Mouse (Mus musculus) MEL (cell line): ENCODE data around the gene Slc26a11. TPM values are rescaled to one million over a fixed set of nuclear protein-coding genes. Genes with fewer than 3 reads are reported as not detected.

Experiments
- DNase-seq: peaks from one replicate; pipeline ENCODE4 v3.0.0; 2011; ENCODE audit warnings: low read depth, low spot score
- H3K27ac ChIP-seq: 2 replicates; pipeline ENCODE4 v1.5.1; 2012; ENCODE audit warnings: low read depth, mild to moderate bottlenecking, control low read depth, low read length, moderate library complexity; ENCODE audit not compliant: control insufficient read depth
- H3K27me3 ChIP-seq, 2 experiments: fragments of 150-350 bp in 1 of 2; sonication (generic) in 1 of 2; 2 replicates each; pipeline ENCODE4 v1.6.1; 2012; ENCODE audit warnings: low read length in 2 of 2, mild to moderate bottlenecking in 2 of 2, improper control_type of control experiment in 1 of 2, moderate library complexity in 1 of 2; ENCODE audit not compliant: insufficient read depth in 2 of 2, control insufficient read depth in 1 of 2
- H3K36me3 ChIP-seq, 2 experiments: 2 replicates each; pipeline ENCODE4 v1.6.1; 2012 to 2014; ENCODE audit warnings: low read length in 2 of 2, improper control_type of control experiment in 1 of 2, inconsistent platforms in 1 of 2, mild to moderate bottlenecking in 1 of 2; ENCODE audit not compliant: insufficient read depth in 2 of 2, control insufficient read depth in 1 of 2
- H3K4me1 ChIP-seq, 2 experiments: fragments of 150-350 bp in 1 of 2; sonication (generic) in 1 of 2; 2 replicates each; pipeline ENCODE4 v1.6.1; 2012; ENCODE audit warnings: low read length in 2 of 2, improper control_type of control experiment in 1 of 2, mild to moderate bottlenecking in 1 of 2; ENCODE audit not compliant: insufficient read depth in 2 of 2, control insufficient read depth in 1 of 2
- H3K4me3 ChIP-seq, 2 experiments: fragments of 150-350 bp in 1 of 2; sonication (generic) in 1 of 2; 2 replicates each; pipeline ENCODE4 v1.5.1; 2012; ENCODE audit warnings: low read depth in 2 of 2, low read length in 2 of 2, mild to moderate bottlenecking in 2 of 2, moderate library complexity in 2 of 2, control low read depth in 1 of 2, improper control_type of control experiment in 1 of 2; ENCODE audit not compliant: control insufficient read depth in 1 of 2, insufficient read depth in 1 of 2
- H3K79me2 ChIP-seq: 2 replicates; pipeline ENCODE4 v1.6.1; 2012; ENCODE audit warnings: mild to moderate bottlenecking, low read length, moderate library complexity; ENCODE audit not compliant: control insufficient read depth, poor library complexity, insufficient read depth
- H3K9ac ChIP-seq: 2 replicates; pipeline ENCODE4 v1.6.1; 2012; ENCODE audit warnings: low read depth, mild to moderate bottlenecking, control low read depth, low read length, moderate library complexity; ENCODE audit not compliant: control insufficient read depth, poor library complexity, severe bottlenecking
- H3K9me3 ChIP-seq: fragments of 150-350 bp; sonication (generic); replicated peaks from 2 replicates; pipeline ENCODE4 v1.6.1; 2012; ENCODE audit warnings: mild to moderate bottlenecking, low read length, improper control_type of control experiment, moderate library complexity; ENCODE audit not compliant: insufficient read depth
- CTCF ChIP-seq, 3 experiments: IDR thresholded peaks in 2 of 3; conservative IDR thresholded peaks in 1 of 3; 2 replicates each; pipeline ENCODE4 v1.5.1; 2011 to 2012; ENCODE audit warnings: low read length in 3 of 3, low read depth in 2 of 3, mild to moderate bottlenecking in 2 of 3, improper control_type of control experiment in 1 of 3, inconsistent platforms in 1 of 3, mixed read lengths in 1 of 3, moderate library complexity in 1 of 3; ENCODE audit not compliant: control insufficient read depth in 1 of 3, insufficient read depth in 1 of 3, poor library complexity in 1 of 3, severe bottlenecking in 1 of 3
- E2F4 ChIP-seq: IDR thresholded peaks from 2 replicates; pipeline ENCODE4 v1.6.1; 2011; ENCODE audit warnings: low read depth, low read length, improper control_type of control experiment, borderline replicate concordance
- ELF1 ChIP-seq: IDR thresholded peaks from 2 replicates; pipeline ENCODE4 v1.6.1; 2014; ENCODE audit warnings: low read depth, mild to moderate bottlenecking, inconsistent platforms, low read length, improper control_type of control experiment, moderate library complexity
- ETS1 ChIP-seq: IDR thresholded peaks from 2 replicates; pipeline ENCODE4 v1.6.1; 2012; ENCODE audit warnings: low read depth, mild to moderate bottlenecking, inconsistent platforms, low read length, improper control_type of control experiment, moderate library complexity
- HCFC1 ChIP-seq: IDR thresholded peaks from 2 replicates; pipeline ENCODE4 v1.6.1; 2012; ENCODE audit warnings: low read depth, mild to moderate bottlenecking, inconsistent platforms, low read length, improper control_type of control experiment, moderate library complexity
- JUND ChIP-seq: IDR thresholded peaks from 2 replicates; pipeline ENCODE4 v1.6.1; 2011; ENCODE audit warnings: low read depth, mild to moderate bottlenecking, improper control_type of control experiment, low read length
- MAFK ChIP-seq: IDR thresholded peaks from 2 replicates; pipeline ENCODE4 v1.6.1; 2011; ENCODE audit warnings: low read depth, mild to moderate bottlenecking, low read length, improper control_type of control experiment, borderline replicate concordance
- MAZ ChIP-seq: IDR thresholded peaks from 2 replicates; pipeline ENCODE4 v1.6.1; 2012; ENCODE audit warnings: low read depth, mild to moderate bottlenecking, inconsistent platforms, low read length, improper control_type of control experiment
- MEF2A ChIP-seq: IDR thresholded peaks from 2 replicates; pipeline ENCODE4 v1.6.1; 2014; ENCODE audit warnings: low read depth, mild to moderate bottlenecking, inconsistent platforms, low read length, improper control_type of control experiment; ENCODE audit not compliant: poor library complexity, insufficient replicate concordance, severe bottlenecking; ENCODE audit errors: extremely low read depth
- MXI1 ChIP-seq: IDR thresholded peaks from 2 replicates; pipeline ENCODE4 v1.6.1; 2011; ENCODE audit warnings: mild to moderate bottlenecking, low read depth, low read length, improper control_type of control experiment
- NELFE ChIP-seq: IDR thresholded peaks from 2 replicates; pipeline ENCODE4 v1.6.1; 2011; ENCODE audit warnings: low read depth, low read length, improper control_type of control experiment
- NRF1 ChIP-seq: IDR thresholded peaks from 2 replicates; pipeline ENCODE4 v1.6.1; 2014; ENCODE audit warnings: low read depth, mild to moderate bottlenecking, inconsistent platforms, low read length, improper control_type of control experiment, moderate library complexity; ENCODE audit not compliant: poor library complexity, insufficient read depth, severe bottlenecking
- POLR2AphosphoS5 ChIP-seq: IDR thresholded peaks from 2 replicates; pipeline ENCODE4 v1.6.1; 2012; ENCODE audit warnings: low read depth, borderline replicate concordance, mild to moderate bottlenecking, inconsistent platforms, low read length, moderate library complexity, mixed read lengths
- RAD21 ChIP-seq: IDR thresholded peaks from 2 replicates; pipeline ENCODE4 v1.6.1; 2011; ENCODE audit warnings: mild to moderate bottlenecking, low read depth, low read length, improper control_type of control experiment
- RCOR1 ChIP-seq: IDR thresholded peaks from 2 replicates; pipeline ENCODE4 v1.6.1; 2012; ENCODE audit warnings: low read depth, mild to moderate bottlenecking, inconsistent platforms, low read length, improper control_type of control experiment
- SMC3 ChIP-seq: IDR thresholded peaks from 2 replicates; pipeline ENCODE4 v1.6.1; 2011; ENCODE audit warnings: low read depth, low read length, improper control_type of control experiment
- TAL1 ChIP-seq: IDR thresholded peaks from 2 replicates; pipeline ENCODE4 v1.6.1; 2012; ENCODE audit warnings: mild to moderate bottlenecking, inconsistent platforms, low read length, moderate library complexity, mixed read lengths
- TBP ChIP-seq: IDR thresholded peaks from 2 replicates; pipeline ENCODE4 v1.8.0; 2011; ENCODE audit warnings: low read depth, low read length, improper control_type of control experiment
- USF1 ChIP-seq: IDR thresholded peaks from 2 replicates; pipeline ENCODE4 v1.6.1; 2014; ENCODE audit warnings: low read depth, mild to moderate bottlenecking, inconsistent platforms, low read length, improper control_type of control experiment, moderate library complexity
- USF2 ChIP-seq, 2 experiments: IDR thresholded peaks; 2 replicates each; pipeline ENCODE4 v1.6.1; 2011 to 2012; ENCODE audit warnings: improper control_type of control experiment in 2 of 2, low read length in 2 of 2, borderline replicate concordance in 1 of 2, inconsistent platforms in 1 of 2, low read depth in 1 of 2, mild to moderate bottlenecking in 1 of 2; ENCODE audit not compliant: insufficient read depth in 1 of 2
- ZNF384 ChIP-seq: IDR thresholded peaks from 2 replicates; pipeline ENCODE4 v1.6.1; 2012; ENCODE audit warnings: low read depth, mild to moderate bottlenecking, inconsistent platforms, low read length, improper control_type of control experiment
- polyA plus RNA-seq, 2 experiments: library from polyadenylated mRNA; stranded (reverse) in 1 of 2; unstranded in 1 of 2; fragments of >175 nt in 1 of 2; fragments of >200 nt in 1 of 2; gene quantifications; 2 replicates each; pipeline versions ENCODE4 v1.2.1 to v1.2.4; 2012; ENCODE audit warnings: low replicate concordance in 2 of 2, low read depth in 1 of 2; ENCODE audit not compliant: insufficient read length in 2 of 2, insufficient read depth in 1 of 2, missing spikeins in 1 of 2
- total RNA-seq: library from RNA; depleted of rRNA; stranded (reverse); fragments of 300-350 nt; gene quantifications from 2 replicates; pipeline ENCODE4 v1.2.3, GENCODE M21; 2012

Slc26a11 gene
- total and polyA plus RNA-seq, 3 experiments = 0.04 TPM; not detected in 2

DNA sequence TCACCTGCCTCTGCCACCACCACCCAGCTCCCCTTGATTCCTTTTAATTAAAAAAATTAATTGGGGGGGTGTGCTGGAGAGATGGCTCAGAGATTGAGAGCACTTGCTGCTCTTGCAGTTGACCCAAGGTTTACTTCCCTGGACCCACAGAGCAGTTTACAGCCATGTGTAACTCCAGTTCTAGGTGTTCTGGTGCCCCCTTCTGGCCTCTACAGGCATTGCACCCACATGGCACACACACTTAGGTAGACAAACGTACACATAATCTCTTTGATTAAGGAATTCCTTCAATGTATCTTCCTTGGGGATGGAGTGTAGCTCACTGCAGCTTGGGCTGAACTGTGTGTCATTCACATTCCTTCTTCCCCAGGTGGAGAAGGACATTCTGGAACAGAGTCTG lies 30.3 kb upstream of the Slc26a11 start:
- Histone ChIP-seq H3K9ac (no peak overlapping the region), H3K27ac (no peak overlapping the region), H3K27me3 (peaks cover 3 to 5% of the 10 kb centered on the region in 2 experiments; a peak in 3 of 4 replicates), H3K4me3 (no peak overlapping the region), H3K36me3 (no peaks in the 10 kb centered on the region), H3K79me2 (no peaks in the 10 kb centered on the region), H3K4me1 (no peaks in the 10 kb centered on the region), H3K9me3 (no peaks in the 10 kb centered on the region)
- peak; percentile 43 for DNase-seq
- no peak for TF ChIP-seq NRF1
- TF ChIP-seq MAZ = no peak
- no peak for TF ChIP-seq ELF1
- TF ChIP-seq ZNF384 = no peak
- peak; percentile 59 to 74 (median 63) for TF ChIP-seq CTCF (IDR thresholded peaks at IDR 0.05 in 2 of 3, conservative IDR thresholded peaks at IDR 0.05 in 1 of 3; ENCODE audit: control insufficient read depth in 1 of 3, insufficient read depth in 1 of 3, low read depth in 2 of 3, low read length in 3 of 3, poor library complexity in 1 of 3, severe bottlenecking in 1 of 3)
- peak; percentile 34 for TF ChIP-seq SMC3
- TF ChIP-seq RAD21 = peak; percentile 40
- no peak for TF ChIP-seq USF1

DNA sequence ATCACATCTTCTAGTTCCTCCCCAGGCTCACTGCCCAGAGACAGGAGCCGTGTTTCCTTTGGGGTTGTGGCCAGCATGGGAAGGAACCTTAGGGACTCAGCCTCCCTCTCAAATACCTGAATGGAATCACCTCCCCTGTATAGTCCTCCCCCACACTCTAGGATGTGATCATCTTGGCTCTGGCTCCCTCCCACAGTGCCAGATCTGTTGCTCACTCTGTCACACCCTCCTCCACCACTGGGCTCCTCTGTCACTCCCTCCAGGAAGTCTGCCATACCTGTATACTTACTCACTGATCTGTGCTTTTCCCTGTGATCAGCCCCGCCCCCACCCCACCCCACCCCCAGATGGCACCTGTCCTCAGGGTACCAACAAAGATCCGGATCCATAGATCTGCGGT lies 24.8 kb upstream of the Slc26a11 start:
- DNase-seq = no peak
- H3K79me2 ChIP-seq = no peaks in the 10 kb centered on the region
- H3K9ac ChIP-seq = no peak overlapping the region
- no peak for TF ChIP-seq MAFK
- no peak for TF ChIP-seq JUND
- TF ChIP-seq MAZ = no peak
- no peak for TF ChIP-seq NRF1
- no peak for TF ChIP-seq POLR2AphosphoS5
- TF ChIP-seq ELF1 = no peak
- TF ChIP-seq MEF2A = no peak
- no peak for TF ChIP-seq RCOR1
- no peak for TF ChIP-seq ETS1
- no peak for TF ChIP-seq E2F4
- TF ChIP-seq HCFC1 = no peak
- no peak for TF ChIP-seq ZNF384
- no peak for TF ChIP-seq MXI1
- TF ChIP-seq TBP = no peak
- no peak for TF ChIP-seq SMC3
- no peak for TF ChIP-seq NELFE
- TF ChIP-seq TAL1 = no peak
- no peak for TF ChIP-seq USF2 (IDR thresholded peaks at IDR 0.05; ENCODE audit: borderline replicate concordance in 1 of 2, insufficient read depth in 1 of 2, low read depth in 1 of 2, low read length in 2 of 2)
- TF ChIP-seq USF1 = no peak
- peaks cover 14 to 15% of the 10 kb centered on the region in 2 experiments for H3K27me3 ChIP-seq
- no peaks in the 10 kb centered on the region for H3K36me3 ChIP-seq
- no peaks in the 10 kb centered on the region for H3K4me1 ChIP-seq
- no peak overlapping the region for H3K4me3 ChIP-seq
- no peak overlapping the region for H3K27ac ChIP-seq
- no peaks in the 10 kb centered on the region for H3K9me3 ChIP-seq
